Mouse (Mus musculus) CH12F3 (cell line): Measurements from ENCODE around the gene Macrod2.

Experiments
- in situ Hi-C: fragments of 300-500 bp; cut with MboI; formaldehyde crosslinking; loops from 2 replicates; pipeline ENCODE4 v1.14.3; 2020; ENCODE audit warnings: low sequenced_read_pairs

Macrod2 gene

DNA sequence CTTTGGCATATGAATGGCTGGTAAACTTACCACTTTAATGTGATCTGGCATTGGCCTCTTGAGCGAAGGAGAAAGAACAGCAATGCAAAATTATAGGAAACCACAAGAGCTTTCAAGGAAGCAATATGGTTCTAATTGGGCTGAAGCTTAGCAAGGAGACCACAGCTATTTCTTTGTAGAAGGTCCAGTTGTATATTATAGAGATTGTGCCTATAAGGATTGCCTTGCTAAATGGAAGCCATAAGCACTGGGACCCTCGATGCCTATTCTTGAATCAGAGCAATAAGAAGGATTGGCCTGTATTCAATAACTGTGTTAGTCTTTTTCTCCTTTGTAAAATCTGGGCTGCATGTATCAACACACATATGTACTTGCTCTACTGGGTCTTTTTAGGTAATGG, 1754.2 kb downstream of the Macrod2 start:
- in situ Hi-C loops: no loop called here

DNA sequence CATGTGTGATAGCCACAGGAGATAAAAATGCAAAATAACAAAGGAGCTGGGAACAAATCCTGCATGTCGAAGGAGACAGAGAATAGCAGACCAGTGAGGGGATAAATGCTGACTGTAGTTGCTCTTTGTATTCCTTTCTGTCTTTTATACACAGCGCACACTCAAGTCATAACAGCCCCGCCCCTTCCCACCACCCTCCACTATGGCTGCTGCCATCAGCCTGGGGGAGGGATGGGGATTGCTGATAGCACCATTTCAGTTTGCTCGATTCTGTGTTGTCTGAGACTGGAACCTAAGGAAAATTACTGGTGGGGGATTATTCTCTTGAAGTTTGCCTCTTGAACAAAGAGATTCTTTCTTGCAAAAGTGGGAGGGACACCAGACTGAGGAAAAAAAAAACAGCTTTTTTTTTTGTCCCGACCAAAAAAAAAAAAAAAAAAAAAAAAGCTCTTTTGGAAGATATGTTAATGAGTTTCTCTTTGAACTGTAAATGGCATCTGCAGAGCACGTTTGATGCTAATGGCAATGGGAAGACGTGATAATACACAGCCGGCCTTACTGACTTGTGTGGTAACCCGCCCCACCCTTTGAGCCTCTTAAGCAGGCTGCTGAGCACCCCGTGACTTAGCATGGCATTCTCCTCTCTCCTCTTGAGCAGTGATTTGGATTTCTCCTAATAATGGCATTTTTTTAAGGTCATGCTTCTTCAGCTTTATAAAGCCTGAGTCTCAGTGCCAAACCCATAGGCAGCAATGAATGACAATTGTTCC, 1768.6 kb downstream of the Macrod2 start:
- in situ Hi-C loops: no loop called here

DNA sequence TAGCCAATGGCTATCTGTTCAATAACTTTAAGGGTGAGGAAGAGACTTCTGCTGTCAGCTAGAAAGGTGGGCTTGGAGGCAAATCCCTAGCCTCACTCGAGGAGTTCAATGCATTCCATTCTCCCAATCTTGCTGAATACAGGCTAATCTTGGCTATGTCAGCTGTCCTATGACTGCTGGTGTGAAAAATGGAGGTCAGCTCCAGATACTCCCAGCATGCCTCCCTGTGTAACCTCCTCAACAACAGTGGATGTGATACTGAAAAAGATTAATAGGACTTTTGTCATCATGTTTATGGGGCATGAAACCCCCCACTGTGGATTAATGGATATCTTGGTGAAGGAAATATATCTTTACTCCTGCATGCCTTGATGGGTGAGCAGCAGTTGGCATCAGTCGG, 1774.5 kb downstream of the Macrod2 start:
- in situ Hi-C loops: no loop called here

DNA sequence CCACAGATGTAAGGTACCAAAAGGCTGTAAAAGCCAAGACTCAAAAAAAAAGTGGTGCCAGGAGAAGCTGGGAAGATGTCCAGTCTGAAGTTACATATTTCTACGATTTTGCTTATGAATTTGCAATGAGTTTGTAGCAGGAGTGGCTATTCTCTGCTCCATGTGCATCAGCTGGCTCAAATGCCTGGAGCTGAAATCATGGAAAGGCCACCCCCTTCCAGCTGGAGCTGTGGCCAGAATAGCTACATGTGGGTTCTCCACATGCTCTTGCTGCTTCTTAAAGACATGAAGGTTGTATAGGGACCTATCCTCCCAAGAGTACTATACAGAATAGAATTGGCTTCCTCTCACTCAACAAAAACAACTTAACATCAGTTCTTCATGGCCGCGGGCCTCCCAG, 1777.6 kb downstream of the Macrod2 start:
- in situ Hi-C loops: no loop called here

DNA sequence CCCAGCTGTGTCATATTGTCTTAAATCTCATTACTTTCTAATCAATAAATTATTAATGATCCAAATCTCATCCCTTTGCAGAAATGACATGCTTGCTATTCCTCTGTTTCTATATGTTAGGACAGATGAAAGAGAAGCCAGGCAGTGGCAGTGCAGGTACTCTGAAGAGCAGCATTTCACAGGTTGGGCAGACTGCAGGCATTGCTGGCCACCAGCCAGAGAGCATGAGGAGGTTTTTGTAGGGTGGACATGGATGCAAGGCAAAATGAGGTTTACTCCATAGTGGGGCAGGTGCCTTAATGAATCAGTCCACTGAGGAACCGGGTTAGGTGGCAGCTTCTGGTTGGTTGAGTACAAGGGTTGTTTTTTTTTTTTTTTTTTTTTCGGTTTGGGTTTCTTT, 1778.9 kb downstream of the Macrod2 start:
- in situ Hi-C loops: no loop called here

DNA sequence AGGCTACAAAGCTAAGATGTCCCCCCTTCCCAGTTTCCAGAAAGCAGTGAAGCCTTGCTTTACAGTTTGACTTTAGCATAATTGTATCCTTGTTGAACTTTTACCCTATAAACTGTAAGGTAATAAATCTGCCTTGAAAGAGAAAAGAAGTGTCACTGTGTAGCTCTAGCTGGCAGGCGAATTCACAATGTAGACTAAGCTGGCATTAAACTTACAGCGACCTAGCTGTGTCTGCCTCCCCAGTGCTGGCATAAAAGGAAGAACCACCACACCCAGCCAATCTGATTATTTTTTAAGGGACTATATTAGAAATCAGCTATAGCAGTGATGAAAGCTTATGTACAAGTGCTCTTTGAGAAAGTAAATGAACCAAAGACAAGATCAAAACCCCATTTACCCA, 1791.8 kb downstream of the Macrod2 start:
- in situ Hi-C loops: no loop called here

DNA sequence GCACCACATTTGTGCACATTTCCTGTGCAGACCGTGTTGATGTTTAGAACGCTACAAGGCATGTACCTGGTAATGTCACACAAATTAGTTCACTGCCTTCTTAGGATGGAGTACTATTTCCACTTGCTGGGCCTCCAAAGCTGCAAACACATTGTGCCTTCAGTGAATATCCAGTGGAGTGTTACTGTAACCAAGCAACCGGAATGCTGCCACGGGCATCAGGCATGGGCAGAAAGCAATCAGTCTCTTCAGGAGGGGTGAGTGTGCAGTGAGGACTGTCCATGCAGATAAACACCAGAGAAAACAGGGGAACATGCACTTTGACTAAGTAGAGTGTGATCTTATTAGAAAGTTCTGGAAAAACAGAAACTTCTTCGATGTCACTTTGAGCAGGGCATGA, 1792.3 kb downstream of the Macrod2 start:
- in situ Hi-C loops: no loop called here

DNA sequence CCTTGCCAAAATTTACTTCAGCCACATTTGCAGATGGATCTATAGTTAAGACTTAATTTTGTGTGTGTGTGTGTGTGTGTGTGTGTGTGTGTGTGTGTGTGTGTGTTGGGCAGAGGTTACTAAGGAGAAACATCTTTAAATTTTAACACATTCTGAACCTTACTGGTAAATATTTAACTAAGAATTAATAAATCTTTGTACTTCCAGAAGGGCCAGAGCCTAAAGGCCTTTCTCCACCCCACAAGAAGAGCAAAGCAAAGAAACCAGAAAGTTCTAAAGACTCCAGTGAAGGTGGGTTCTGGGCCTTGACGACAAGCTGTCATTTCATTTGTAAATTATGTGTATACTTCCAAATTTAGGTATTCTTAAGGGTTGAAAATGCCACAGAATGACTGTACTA, 1822.3 kb downstream of the Macrod2 start:
- in situ Hi-C loops: no loop called here

DNA sequence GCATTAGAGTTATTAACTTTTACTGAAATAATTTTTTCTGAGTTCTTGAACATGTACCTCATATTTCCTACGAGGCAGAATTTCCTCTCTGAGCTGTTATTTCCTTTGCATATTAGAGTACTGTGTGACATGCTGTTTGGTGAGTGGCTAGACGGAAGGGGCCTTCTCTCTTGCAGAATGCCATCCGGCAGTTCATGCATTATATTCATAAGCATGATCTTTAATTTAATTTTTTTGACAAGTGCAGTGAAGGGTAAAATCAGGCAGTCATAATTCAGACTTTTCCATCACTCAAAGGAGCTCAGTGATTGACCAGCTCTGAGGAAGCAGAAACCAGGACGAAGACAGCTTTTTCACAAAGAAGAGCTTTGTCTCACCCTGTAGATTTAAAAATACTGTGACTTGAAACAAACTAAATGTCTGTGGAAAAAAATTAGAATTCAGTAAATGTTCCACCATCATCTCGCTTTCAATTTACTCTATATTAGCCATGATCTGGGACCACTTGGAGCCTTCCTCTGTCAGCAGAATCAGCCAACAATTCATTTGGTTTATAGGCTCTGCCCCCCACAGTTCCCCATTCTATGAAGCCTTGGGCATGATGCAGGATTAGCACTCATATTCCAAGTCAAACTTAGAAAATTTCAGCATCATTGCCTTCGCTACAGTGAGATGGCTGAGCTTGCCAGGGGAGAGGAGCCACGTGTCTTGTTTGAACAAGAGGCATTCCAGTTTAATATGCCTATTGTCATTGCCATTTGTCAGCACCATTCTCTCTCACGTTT, 1827.2 kb downstream of the Macrod2 start:
- in situ Hi-C loops: no loop called here

DNA sequence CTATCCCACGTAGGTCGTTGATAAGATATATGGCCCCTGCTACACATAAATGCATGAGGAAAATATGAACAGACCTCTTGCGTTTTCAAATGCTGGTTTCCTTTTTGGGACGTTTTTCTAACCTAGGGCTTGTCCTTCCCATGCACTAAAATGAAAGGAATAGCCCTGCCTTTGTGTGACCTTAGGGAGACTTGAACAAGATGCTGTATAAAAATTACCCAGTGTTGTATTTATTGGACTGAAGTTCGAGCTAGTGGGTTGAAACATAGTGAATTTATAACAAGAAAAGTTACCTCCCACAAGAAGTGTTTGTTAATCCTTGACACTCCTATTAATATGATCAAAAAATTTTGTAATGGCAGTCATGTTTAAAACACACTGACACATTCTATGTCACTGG, 1827.8 kb downstream of the Macrod2 start:
- in situ Hi-C loops: no loop called here

DNA sequence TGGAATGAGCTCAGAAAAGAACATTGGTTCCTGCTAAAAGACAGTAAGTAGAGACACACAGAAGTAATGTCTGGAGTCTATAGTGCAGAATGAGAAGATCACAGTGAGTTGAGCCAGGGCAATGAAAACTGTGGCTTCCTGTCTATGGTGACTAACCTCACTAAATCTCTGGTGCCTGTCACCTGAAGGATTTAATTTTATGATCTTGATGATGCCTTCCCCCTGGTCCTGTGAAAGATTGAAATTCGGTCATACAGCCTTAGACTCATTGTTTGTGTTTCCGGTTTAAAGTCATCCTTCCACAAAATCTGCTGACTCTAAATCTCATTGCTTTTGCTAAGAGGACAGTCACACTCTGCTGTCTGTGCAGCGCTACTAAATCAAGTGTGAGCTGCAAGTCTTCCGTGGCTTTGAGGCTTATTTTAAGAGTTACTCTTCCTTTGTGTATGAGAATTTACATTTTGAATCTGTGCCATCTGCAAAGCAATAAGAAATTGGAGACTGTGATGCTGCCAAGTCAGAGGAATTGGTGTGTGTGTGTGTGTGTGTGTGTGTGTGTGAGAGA, 1836.0 kb downstream of the Macrod2 start:
- in situ Hi-C loops: no loop called here

DNA sequence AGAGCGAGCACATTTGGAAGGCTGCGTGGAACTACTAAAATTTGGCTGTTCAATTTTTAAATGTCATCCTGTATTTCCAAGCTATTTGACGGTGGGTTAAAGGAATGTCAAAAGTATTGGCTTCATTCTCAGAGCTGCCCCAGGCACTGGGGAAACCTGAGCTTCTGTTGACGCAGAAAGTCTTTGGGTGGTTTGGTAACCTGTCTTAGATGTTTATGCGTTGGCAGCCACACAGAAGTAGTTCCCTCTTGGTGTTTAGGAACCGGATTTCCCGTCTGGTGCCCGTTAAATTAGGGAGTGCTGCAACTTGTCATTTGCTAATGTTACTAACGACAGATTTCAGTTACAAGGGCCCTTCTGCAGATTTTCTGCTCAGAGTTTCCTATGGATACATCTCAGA, 1837.7 kb downstream of the Macrod2 start:
- in situ Hi-C loops: no loop called here

DNA sequence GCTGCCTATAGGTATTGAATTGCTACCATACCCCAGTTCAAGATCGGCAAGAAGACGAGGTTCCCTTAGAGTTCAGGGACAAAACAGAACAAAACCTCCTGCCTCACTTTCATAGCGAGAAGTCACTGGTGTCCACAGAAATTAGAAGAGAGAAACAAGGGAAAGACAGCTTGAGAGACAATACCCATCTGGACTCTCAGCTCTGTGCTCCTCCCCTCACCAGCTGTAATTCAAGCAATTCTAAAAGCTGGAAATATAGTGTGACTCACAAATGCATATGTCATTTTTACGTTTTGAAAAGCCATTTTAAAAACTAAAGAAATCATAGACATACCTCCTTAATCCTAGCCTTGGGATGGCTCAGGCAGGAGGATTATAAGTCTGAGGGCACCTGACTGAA, 1848.4 kb downstream of the Macrod2 start:
- in situ Hi-C loops: no loop called here

DNA sequence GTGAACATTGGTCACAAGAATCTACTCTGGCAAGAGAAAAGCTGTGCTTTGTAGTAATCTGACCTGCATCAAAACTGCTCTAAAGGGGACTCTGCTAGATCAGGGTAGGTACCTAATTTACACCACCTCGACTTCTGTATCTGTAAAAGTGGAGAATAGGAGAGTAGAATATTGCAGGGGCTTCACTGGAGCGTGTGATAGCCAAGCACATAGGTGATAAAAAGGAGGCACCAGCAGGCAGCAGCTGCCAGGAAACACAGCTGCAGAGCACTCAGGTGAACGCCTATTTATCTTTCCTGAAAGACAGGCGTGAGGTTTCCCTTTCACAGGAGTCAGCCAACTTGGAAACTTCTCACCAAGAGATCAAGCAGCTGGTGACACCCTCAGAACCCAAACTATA, 1855.3 kb downstream of the Macrod2 start:
- in situ Hi-C loops: no loop called here

DNA sequence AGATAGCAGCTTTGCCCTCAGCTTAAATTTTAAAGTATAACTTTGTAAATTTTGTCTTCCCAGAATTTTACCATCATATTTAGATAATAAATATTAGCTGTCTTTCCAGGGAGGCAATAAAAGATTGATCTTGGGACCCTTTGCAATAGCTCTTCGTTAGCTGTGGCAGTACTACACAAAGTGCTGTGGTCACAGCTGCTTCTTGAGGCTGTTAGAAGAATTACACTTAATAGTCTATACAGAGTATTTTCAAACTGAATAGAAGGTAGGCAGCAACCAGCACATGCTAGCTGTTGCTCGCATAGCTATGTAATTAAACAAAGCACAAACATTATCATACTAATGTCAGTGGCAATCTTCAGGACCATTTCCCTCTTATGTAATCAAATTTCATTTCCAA, 1856.4 kb downstream of the Macrod2 start:
- in situ Hi-C loops: no loop called here

DNA sequence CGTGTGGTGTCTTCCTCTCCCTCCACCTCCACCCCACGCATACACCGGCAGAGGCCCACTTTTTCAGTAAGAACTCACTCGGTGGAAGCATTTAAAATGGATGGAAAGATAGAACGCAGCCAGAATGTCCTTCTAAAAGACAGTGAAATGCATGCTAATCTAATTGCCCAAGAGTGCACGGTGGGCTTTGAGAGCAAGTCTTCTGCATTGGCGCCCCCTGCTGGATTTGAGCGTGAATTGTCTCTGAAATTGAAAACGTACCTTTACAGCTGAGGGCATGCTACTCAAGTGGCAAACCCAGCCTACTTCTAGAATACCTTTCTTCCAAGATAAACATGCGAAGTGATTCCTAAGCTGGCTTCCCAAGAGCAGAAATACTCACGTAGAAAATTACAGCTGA, 1858.8 kb downstream of the Macrod2 start:
- in situ Hi-C loops: no loop called here

DNA sequence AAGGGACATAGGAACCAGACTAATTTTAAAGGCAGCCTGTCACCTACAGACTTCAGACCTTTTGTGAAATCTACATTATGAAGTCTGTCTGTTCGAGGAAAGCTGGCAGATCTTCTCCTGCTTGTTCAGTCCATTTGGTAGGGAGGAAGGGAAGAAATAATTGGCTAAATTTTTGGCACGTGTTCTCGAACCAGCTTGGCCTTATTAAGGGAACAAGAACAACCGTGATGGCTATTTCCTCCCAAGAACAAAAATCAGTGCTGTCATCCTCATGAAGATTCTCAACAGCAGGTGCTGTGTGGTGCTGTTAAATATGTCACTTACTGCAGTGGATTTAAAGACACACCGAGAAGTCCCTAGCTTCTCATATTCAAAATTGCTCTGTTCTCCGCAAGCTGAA, 1859.5 kb downstream of the Macrod2 start:
- in situ Hi-C loops: no loop called here

DNA sequence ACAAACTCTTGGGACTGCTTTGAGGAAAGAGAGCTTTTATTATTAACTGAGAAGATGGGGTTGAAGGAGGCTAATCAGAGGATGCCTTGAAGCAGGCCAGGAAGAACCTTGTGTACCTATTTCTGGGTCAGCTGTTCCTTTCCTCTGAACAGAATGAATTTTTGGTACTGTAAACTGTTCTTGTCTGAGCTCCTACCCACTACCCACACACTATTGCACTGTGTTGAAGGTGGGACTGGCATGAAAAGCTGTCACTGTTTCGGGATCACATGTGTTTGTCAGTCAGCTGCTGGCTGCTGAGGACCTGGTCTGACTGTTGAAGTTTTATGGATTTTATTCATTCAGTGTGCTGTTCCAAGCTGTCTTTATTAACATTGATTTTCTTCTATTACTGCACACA, 1862.4 kb downstream of the Macrod2 start:
- in situ Hi-C loops: no loop called here

DNA sequence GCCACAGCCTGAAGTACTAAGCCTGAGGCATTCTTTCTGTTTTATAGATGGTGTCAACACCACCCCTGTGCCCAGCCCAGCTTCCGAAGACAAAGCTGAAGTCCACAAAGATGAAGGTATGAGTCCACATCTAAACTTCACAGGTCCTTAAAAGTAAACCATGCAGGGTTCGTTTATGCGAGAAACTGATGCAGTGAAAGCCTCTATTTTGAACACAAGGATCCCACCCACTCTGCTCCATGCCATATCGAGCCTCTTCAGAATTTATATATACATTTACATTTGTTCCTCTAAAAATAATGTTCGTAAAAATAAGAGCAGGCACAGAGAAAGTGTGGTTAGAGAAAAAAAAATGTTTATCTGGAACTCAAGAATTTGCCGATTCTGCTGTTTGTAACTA, 1865.9 kb downstream of the Macrod2 start:
- in situ Hi-C loops: no loop called here

DNA sequence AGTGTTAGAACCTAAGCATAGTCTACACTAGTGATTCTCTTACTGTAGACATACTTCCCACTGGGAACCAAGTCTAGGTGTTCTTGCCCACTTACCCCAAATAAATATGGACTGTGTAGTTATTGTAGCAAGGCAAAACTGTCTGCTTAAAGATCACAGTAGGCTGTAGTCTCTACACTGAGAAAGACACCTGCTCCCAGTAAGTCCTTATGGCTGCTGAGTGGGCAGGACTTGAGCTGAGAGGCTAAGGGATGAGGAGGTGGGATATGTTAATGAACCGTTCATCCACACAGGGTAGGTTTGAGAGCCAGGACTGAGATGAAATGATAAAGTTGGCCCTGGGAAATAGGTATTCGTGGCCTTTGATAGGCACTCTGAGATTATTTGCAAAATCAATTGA, 1869.6 kb downstream of the Macrod2 start:
- in situ Hi-C loops: no loop called here

DNA sequence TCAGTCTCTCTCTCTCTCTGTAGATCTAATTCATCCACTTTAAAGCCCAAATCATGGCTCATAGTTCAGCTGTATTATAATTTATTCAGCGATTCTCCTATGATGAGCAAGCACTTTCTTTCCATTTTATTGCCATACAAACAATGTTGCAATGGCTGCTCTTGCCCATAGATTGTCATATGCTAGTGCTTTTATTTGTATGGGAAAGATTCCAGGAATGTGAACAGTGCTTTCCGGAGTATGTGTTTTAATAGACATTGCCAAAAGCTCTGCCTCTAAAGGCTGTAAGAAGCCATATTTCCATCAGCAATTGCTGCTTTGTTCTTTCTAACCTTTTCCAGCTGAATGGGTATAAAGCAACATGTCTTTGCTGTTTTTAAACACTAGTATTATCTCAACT, 1872.7 kb downstream of the Macrod2 start:
- in situ Hi-C loops: no loop called here

DNA sequence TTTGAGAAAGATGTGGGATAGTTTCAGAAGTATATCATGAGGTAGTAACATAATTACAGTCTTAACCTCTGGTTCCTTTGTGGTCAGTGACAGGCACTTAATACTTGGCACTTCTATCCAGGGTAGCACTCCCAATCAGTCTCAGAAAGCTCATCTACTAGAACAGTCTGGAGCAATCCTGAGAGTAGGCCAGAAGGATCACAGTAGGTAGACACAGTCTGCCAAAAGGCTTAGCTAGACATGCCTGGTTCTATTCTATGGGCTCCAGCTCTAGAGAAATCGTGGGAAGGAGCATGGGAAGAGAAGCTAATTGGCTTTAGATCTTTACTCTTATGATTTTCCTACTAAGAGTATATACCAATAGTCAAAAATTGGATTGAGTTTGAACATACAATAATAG, 1891.7 kb downstream of the Macrod2 start:
- in situ Hi-C loops: no loop called here
